ENCODE assay signal across 20 mouse cellular contexts in genomic region chr11:77061951-77062350, GRCm38 (mm10). TPM values are rescaled to one million over a fixed set of nuclear protein-coding genes. Genes with fewer than 3 reads are reported as not detected.
A peak's percentile ranks its signal among the peaks of the same experiment; 100 is the strongest.
DNase-seq lines count a peak whose midpoint lies in the region; ATAC-seq and TF ChIP-seq lines count a peak whose summit lies in the region.
"Had no signal": no experiment of that assay in that cellular context is flagged by ENCODE, and none has a peak within 500 bp of the region (broad histone marks: within the 10 kb centered on the region; RNA-seq: fewer than 3 reads in every experiment).

No protein-coding gene starts in this region.

- no peak overlapping the region for H3K4me3 ChIP-seq in embryonic facial prominence, embryonic 14.5 days (ENCODE audit: low read depth, low read length)
- H3K4me3 ChIP-seq in embryonic facial prominence, embryonic 10.5 days: no peak overlapping the region
- H3K4me3 ChIP-seq in heart, embryonic 12.5 days: no peak overlapping the region
- no peak overlapping the region for H3K4me3 ChIP-seq in lung, embryonic 14.5 days (ENCODE audit: low read depth, low read length)
- H3K4me3 ChIP-seq: embryonic facial prominence, embryonic 13.5 days; gastrocnemius, adult 2 months; limb, embryonic 15.5 days; liver, embryonic 15.5 days; midbrain, embryonic 13.5 days had no signal

- H3K27ac ChIP-seq in embryonic facial prominence, embryonic 14.5 days (replicated peaks; ENCODE audit: low read depth, low read length): no peak overlapping the region
- no peak overlapping the region for H3K27ac ChIP-seq in embryonic facial prominence, embryonic 10.5 days (replicated peaks)
- H3K27ac ChIP-seq in heart, embryonic 12.5 days (ENCODE audit: poor library complexity, severe bottlenecking): no peak overlapping the region
- no peak overlapping the region for H3K27ac ChIP-seq in lung, embryonic 14.5 days (ENCODE audit: low read depth)
- H3K27ac ChIP-seq: embryonic facial prominence, embryonic 13.5 days; gastrocnemius, adult 2 months; limb, embryonic 15.5 days; liver, embryonic 15.5 days; midbrain, embryonic 13.5 days had no signal

- no peak overlapping the region for H3K9ac ChIP-seq in embryonic facial prominence, embryonic 14.5 days (ENCODE audit: low read depth, low read length)
- no peak overlapping the region for H3K9ac ChIP-seq in heart, embryonic 12.5 days
- no peak overlapping the region for H3K9ac ChIP-seq in lung, embryonic 14.5 days
- H3K9ac ChIP-seq: embryonic facial prominence, embryonic 13.5 days; forebrain, postnatal 0 days; limb, embryonic 15.5 days; liver, embryonic 15.5 days; midbrain, embryonic 13.5 days had no signal

- H3K4me1 ChIP-seq in embryonic facial prominence, embryonic 14.5 days (ENCODE audit: control insufficient read depth, insufficient read depth, low read length): no peaks in the 10 kb centered on the region
- H3K4me1 ChIP-seq in embryonic facial prominence, embryonic 10.5 days: no peaks in the 10 kb centered on the region
- H3K4me1 ChIP-seq in heart, embryonic 12.5 days (replicated peaks): 0 out of 2 replicates have a peak, but pooled peaks cover 3% of the 10 kb centered on the region
- no peaks in the 10 kb centered on the region for H3K4me1 ChIP-seq in lung, embryonic 14.5 days (ENCODE audit: insufficient read depth)
- H3K4me1 ChIP-seq: embryonic facial prominence, embryonic 13.5 days; limb, embryonic 15.5 days; liver, embryonic 15.5 days; midbrain, embryonic 13.5 days had no signal

- peaks cover 5% of the 10 kb centered on the region; the same call in 1 of the 2 replicates for H3K36me3 ChIP-seq in embryonic facial prominence, embryonic 14.5 days (ENCODE audit: control insufficient read depth, insufficient read depth, low read length)
- H3K36me3 ChIP-seq in embryonic facial prominence, embryonic 10.5 days (replicated peaks): peaks cover 23% of the 10 kb centered on the region
- peaks cover 10% of the 10 kb centered on the region; the same call in 1 of the 2 replicates for H3K36me3 ChIP-seq in heart, embryonic 12.5 days
- peaks cover 13% of the 10 kb centered on the region for H3K36me3 ChIP-seq in lung, embryonic 14.5 days (ENCODE audit: insufficient read depth)
- H3K36me3 ChIP-seq: embryonic facial prominence, embryonic 13.5 days; limb, embryonic 15.5 days had no signal

- no peak for TF ChIP-seq CTCF in lung, embryonic 14.5 days (IDR thresholded peaks at IDR 0.05; ENCODE audit: low read depth)
- no peak for TF ChIP-seq CTCF in brain, embryonic 14.5 days (IDR thresholded peaks at IDR 0.05; ENCODE audit: borderline replicate concordance, extremely low read depth, insufficient read depth, insufficient read length)

- no peak for ATAC-seq in embryonic facial prominence, embryonic 14.5 days (ENCODE audit: low read depth)
- no peak for ATAC-seq in heart, embryonic 12.5 days (ENCODE audit: insufficient number of reproducible peaks, low FRiP score)
- ATAC-seq in lung, embryonic 14.5 days (ENCODE audit: insufficient read depth): no peak
- ATAC-seq: forebrain, postnatal 0 days; lung, postnatal 0 days; midbrain, embryonic 13.5 days had no signal

- 48% methylated on average over 5 of the region's 5 CpGs for WGBS in embryonic facial prominence, embryonic 14.5 days
- WGBS in embryonic facial prominence, embryonic 10.5 days: 78% methylated on average over 5 of the region's 5 CpGs
- 67% methylated on average over 5 of the region's 5 CpGs for WGBS in heart, embryonic 12.5 days
- 57% methylated on average over 5 of the region's 5 CpGs for WGBS in lung, embryonic 14.5 days

- peak; percentile 67 for DNase-seq in embryonic facial prominence, embryonic 14.5 days (ENCODE audit: low spot score)
- DNase-seq in embryonic facial prominence, embryonic 10.5 days (ENCODE audit: low spot score): no peak
- peak; percentile 13 to 18 for DNase-seq in heart, postnatal 14 days
- DNase-seq in lung, embryonic 14.5 days: peak; percentile 54
- no peak for DNase-seq in lung, postnatal 25 days (ENCODE audit: low spot score)
- DNase-seq in brain, embryonic 14.5 days (ENCODE audit: low read depth): peak; percentile 21
- no peak for DNase-seq in right cerebral cortex, postnatal 25 days
- DNase-seq: adrenal gland, postnatal 10 days; cerebellum, adult 9-11 months; forebrain, postnatal 0 days; gastrocnemius, adult 2 months; kidney, adult 2 months; layer of hippocampus, postnatal 36 days; right cerebral cortex, postnatal 14 days had no signal

- TF ChIP-seq POLR2A in brain, embryonic 14.5 days (IDR thresholded peaks at IDR 0.05; ENCODE audit: borderline replicate concordance, extremely low read depth, insufficient read depth, insufficient read length, poor library complexity, severe bottlenecking): no peak

- no peak overlapping the region for H3K4me2 ChIP-seq in embryonic facial prominence, embryonic 14.5 days (ENCODE audit: low read depth, low read length)
- H3K4me2 ChIP-seq in heart, embryonic 12.5 days: no peak overlapping the region
- no peak overlapping the region for H3K4me2 ChIP-seq in lung, embryonic 14.5 days
- H3K4me2 ChIP-seq: embryonic facial prominence, embryonic 13.5 days; limb, embryonic 15.5 days; liver, embryonic 15.5 days; midbrain, embryonic 13.5 days had no signal

- intact Hi-C loops in heart, postnatal 14 days (cut with DNase I): no loop called here

- no peaks in the 10 kb centered on the region for H3K9me3 ChIP-seq in embryonic facial prominence, embryonic 14.5 days (ENCODE audit: control insufficient read depth, low read length)
- no peaks in the 10 kb centered on the region for H3K9me3 ChIP-seq in embryonic facial prominence, embryonic 10.5 days
- H3K9me3 ChIP-seq in heart, embryonic 12.5 days (replicated peaks): no peaks in the 10 kb centered on the region
- no peaks in the 10 kb centered on the region for H3K9me3 ChIP-seq in lung, embryonic 14.5 days (ENCODE audit: low read depth, low read length)
- H3K9me3 ChIP-seq: embryonic facial prominence, embryonic 13.5 days; limb, embryonic 15.5 days; liver, embryonic 15.5 days; midbrain, embryonic 13.5 days had no signal

- no peaks in the 10 kb centered on the region for H3K27me3 ChIP-seq in embryonic facial prominence, embryonic 14.5 days (replicated peaks; ENCODE audit: control insufficient read depth, insufficient read depth, low read length)
- no peaks in the 10 kb centered on the region for H3K27me3 ChIP-seq in embryonic facial prominence, embryonic 10.5 days (replicated peaks; ENCODE audit: low read depth, poor library complexity, severe bottlenecking)
- H3K27me3 ChIP-seq in heart, embryonic 12.5 days (replicated peaks): no peaks in the 10 kb centered on the region
- H3K27me3 ChIP-seq in lung, embryonic 14.5 days (ENCODE audit: insufficient read depth, low read length): no peaks in the 10 kb centered on the region
- H3K27me3 ChIP-seq: embryonic facial prominence, embryonic 13.5 days; limb, embryonic 15.5 days; liver, embryonic 15.5 days; midbrain, embryonic 13.5 days had no signal

RNA-seq across cellular contexts. Expression of gene Nsrp1, which starts 16.3 kb away (rescaled TPM):
- 59.0 and 63.6 TPM in 2 replicates for polyA plus RNA-seq in embryonic facial prominence, embryonic 14.5 days (2014; fragmentation: Nextera tagmentation; extraction: Ambion mirVana)
- 59.7 and 70.8 TPM in 2 replicates for polyA plus RNA-seq in embryonic facial prominence, embryonic 10.5 days (2016; fragmentation: Nextera tagmentation; extraction: Ambion mirVana)
- 10 to 100 TPM; 12.5 to 13.1 TPM for total RNA-seq in heart, postnatal 14 days (2021)
- polyA plus RNA-seq in heart, embryonic 12.5 days (2016; fragmentation: Nextera tagmentation; extraction: Ambion mirVana): 42.9 and 52.8 TPM in 2 replicates
- 58.2 and 65.8 TPM in 2 replicates for polyA plus RNA-seq in lung, embryonic 14.5 days (2014; fragmentation: Nextera tagmentation; extraction: Ambion mirVana)
- polyA plus RNA-seq in brain, embryonic 14.5 days (2012; rRNA removed): 4.7 and 9.4 TPM in 2 replicates

Comparison
In these comparisons a context has a peak if more than half of its experiments do, and no peak if none do; other contexts are left out.
1. DNase-seq: peak in embryonic facial prominence, embryonic 14.5 days (single experiment), heart, postnatal 14 days (2 of 2), lung, embryonic 14.5 days (single experiment) and brain, embryonic 14.5 days (single experiment); none in embryonic facial prominence, embryonic 10.5 days (single experiment), lung, postnatal 25 days (single experiment) and right cerebral cortex, postnatal 25 days (single experiment).